In the genomic region with DNA sequence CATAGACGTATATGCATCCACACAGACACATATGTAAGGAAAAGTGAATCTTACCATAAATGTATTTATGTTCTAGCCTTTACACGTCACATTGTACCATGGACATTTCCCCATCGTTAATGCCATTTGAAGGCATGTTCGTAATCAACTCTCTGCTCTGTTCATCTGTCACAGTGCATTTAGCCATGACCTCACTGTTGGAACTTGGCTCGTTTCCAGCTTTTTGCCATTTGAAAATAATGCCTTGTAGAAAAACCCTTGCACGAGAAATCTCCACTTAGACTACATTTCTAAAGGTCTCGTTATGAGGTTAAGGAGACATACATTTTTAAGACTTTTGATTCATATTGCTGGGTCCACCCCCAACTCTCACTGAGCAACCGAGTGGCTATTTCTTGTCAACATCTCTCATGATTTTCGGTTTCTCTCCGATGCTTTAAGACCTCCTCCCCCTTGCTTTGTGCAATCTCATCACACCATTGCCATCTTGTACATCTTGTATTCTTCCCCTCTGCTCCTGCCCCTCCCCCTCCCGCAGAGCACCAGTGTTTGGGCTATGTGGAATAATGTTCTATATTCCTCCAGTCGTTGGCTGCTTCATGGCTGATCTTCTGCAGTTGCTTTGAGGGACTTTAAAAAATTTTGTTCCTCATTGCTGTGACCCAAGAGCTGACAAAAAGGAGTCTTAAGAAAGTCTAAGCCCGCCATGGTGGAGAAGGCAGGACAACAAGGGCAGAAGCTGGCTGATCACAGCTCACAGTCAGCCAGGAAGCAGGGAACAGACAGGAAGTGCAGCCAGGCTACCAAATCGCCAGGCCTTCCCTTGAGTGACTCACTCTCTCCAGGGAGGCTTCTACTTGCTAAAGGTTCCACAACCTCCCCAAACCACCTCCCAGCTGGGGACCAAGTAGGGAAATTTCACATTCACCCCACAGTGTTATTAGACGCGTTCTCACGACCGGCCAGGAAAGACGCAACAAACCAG, we compare ENCODE assay signal across 12 mouse cellular contexts. TPM values are rescaled to one million over a fixed set of nuclear protein-coding genes. Genes with fewer than 3 reads are reported as not detected.
DNase-seq lines count a peak whose midpoint lies in the region; ATAC-seq and TF ChIP-seq lines count a peak whose summit lies in the region.
"Had no signal": no experiment of that assay in that cellular context is flagged by ENCODE, and none has a peak within 500 bp of the region (broad histone marks: within the 10 kb centered on the region; RNA-seq: fewer than 3 reads in every experiment).

No protein-coding gene starts in this region.

- TF ChIP-seq POLR2A in cerebellum, adult 2 months (IDR thresholded peaks at IDR 0.05; ENCODE audit: borderline replicate concordance, insufficient read depth, low read length): no peak

- no peak for TF ChIP-seq CTCF in cerebellum, adult 2 months (IDR thresholded peaks at IDR 0.05; ENCODE audit: borderline replicate concordance, insufficient read depth, low read depth, low read length)

- H3K27ac ChIP-seq in cerebellum, adult 2 months (ENCODE audit: insufficient read depth, low read length): no peak overlapping the region
- H3K27ac ChIP-seq: forebrain, embryonic 13.5 days; liver, embryonic 12.5 days; stomach, embryonic 15.5 days had no signal

- H3K4me1 ChIP-seq in cerebellum, adult 2 months (ENCODE audit: control insufficient read depth, insufficient read depth, low read length): peaks cover 3% of the 10 kb centered on the region; the same call in 1 of the 2 replicates
- H3K4me1 ChIP-seq: liver, embryonic 12.5 days; stomach, embryonic 15.5 days had no signal

- H3K27me3 ChIP-seq in cerebellum, adult 2 months (ENCODE audit: control insufficient read depth, insufficient read depth, low read length): no peaks in the 10 kb centered on the region
- H3K27me3 ChIP-seq: forebrain, embryonic 13.5 days; liver, embryonic 12.5 days; stomach, embryonic 15.5 days had no signal

- peak; percentile 36 to 84 for DNase-seq in adrenal gland, adult (ENCODE audit: inconsistent age in 2 of 2, low spot score in 1 of 2)
- DNase-seq in adrenal gland, postnatal 4 days (ENCODE audit: low spot score in 2 of 2): no peak
- peak; percentile 32 for DNase-seq in kidney, postnatal 14 days
- no peak for DNase-seq in kidney, adult 9 months
- peak; percentile 16 to 38 for DNase-seq in cerebellum, adult 2 months
- DNase-seq in lung, postnatal 14 days: peak; percentile 25
- DNase-seq in frontal cortex, postnatal 36 days (ENCODE audit: low spot score in 2 of 2): no peak
- DNase-seq: layer of hippocampus, adult 9-11 months had no signal

- WGBS in cerebellum, adult 2 months: 56% methylated on average over 19 of the region's 19 CpGs

- no peak for ATAC-seq in erythroblast, adult 5-6 weeks (replicated peaks; ENCODE audit: low FRiP score, poor library complexity, severe bottlenecking)
- ATAC-seq: forebrain, embryonic 13.5 days; liver, embryonic 12.5 days had no signal

- H3K4me3 ChIP-seq in cerebellum, adult 2 months (replicated peaks; ENCODE audit: insufficient read depth, low read depth, low read length): no peak overlapping the region
- H3K4me3 ChIP-seq: forebrain, embryonic 13.5 days; liver, embryonic 12.5 days; stomach, embryonic 15.5 days had no signal

RNA-seq across cellular contexts. Expression of gene Ppp2r3a, which starts 40.4 kb away (rescaled TPM):
- total RNA-seq in adrenal gland, postnatal 4 days (2021): 10 to 100 TPM; 34.5 to 34.8 TPM
- 17.6 and 18.8 TPM in 2 replicates for polyA plus RNA-seq in cerebellum, adult 2 months (2012; rRNA removed)
- total RNA-seq in erythroblast, adult 5-6 weeks (2015; ENCODE audit: low replicate concordance): 0.58 and 2.5 TPM in 2 replicates
- total RNA-seq in erythroblast, adult 5-6 weeks (2017; ENCODE audit: low replicate concordance): 0.09 and 0.98 TPM in 2 replicates

Comparison
In these comparisons a context has a peak if more than half of its experiments do, and no peak if none do; other contexts are left out.
1. DNase-seq: peak in adrenal gland, adult (2 of 2), kidney, postnatal 14 days (single experiment), cerebellum, adult 2 months (2 of 2) and lung, postnatal 14 days (single experiment); none in adrenal gland, postnatal 4 days (0 of 2), kidney, adult 9 months (single experiment) and frontal cortex, postnatal 36 days (0 of 2).
2. RNA of gene Ppp2r3a, which starts 40.4 kb away (total RNA-seq): 34.5 to 34.8 TPM in adrenal gland, postnatal 4 days; 0.09 to 2.5 TPM in erythroblast, adult 5-6 weeks; every median in the first group is over 10 times any median in the second.